Mouse (Mus musculus) CH12.LX (cell line): ENCODE results near the gene Fgfr2. TPM values are rescaled to one million over a fixed set of nuclear protein-coding genes. Genes with fewer than 3 reads are reported as not detected.

Source experiments
- DNase-seq: peaks from one replicate; pipeline ENCODE4 v3.0.0-alpha.2; 2013; ENCODE audit errors: extremely low read depth
- H3K27ac ChIP-seq: 2 replicates; pipeline ENCODE4 v1.5.1; 2012; ENCODE audit warnings: low read depth, mild to moderate bottlenecking, control low read depth, moderate library complexity; ENCODE audit not compliant: insufficient read depth
- H3K27me3 ChIP-seq: replicated peaks from 2 replicates; pipeline ENCODE3; 2012; ENCODE audit warnings: inconsistent platforms
- H3K36me3 ChIP-seq, 2 experiments: replicated peaks in 1 of 2; 2 replicates each; pipeline versions ENCODE3 to v1.6.1; 2012; ENCODE audit warnings: inconsistent platforms in 1 of 2, low read length in 1 of 2, mild to moderate bottlenecking in 1 of 2, mixed read lengths in 1 of 2, moderate library complexity in 1 of 2; ENCODE audit not compliant: control insufficient read depth in 1 of 2, insufficient read depth in 1 of 2
- H3K4me1 ChIP-seq, 2 experiments: 2 replicates each; pipeline ENCODE4 v1.6.1; 2012; ENCODE audit warnings: inconsistent platforms in 1 of 2, moderate library complexity in 1 of 2; ENCODE audit not compliant: insufficient read depth in 2 of 2, control insufficient read depth in 1 of 2
- H3K4me2 ChIP-seq: 2 replicates; pipeline ENCODE4 v1.6.1; 2012; ENCODE audit warnings: low read depth, mild to moderate bottlenecking, control low read depth; ENCODE audit not compliant: poor library complexity, insufficient read depth, severe bottlenecking
- H3K4me3 ChIP-seq, 3 experiments: fragments of 150-350 bp in 1 of 3; sonication (generic) in 1 of 3; replicated peaks in 1 of 3; 2 replicates each; pipeline versions ENCODE3 to v1.5.1; 2011 to 2012; ENCODE audit warnings: low read depth in 2 of 3, low read length in 2 of 3, mild to moderate bottlenecking in 2 of 3, moderate library complexity in 2 of 3, control low read depth in 1 of 3, improper control_type of control experiment in 1 of 3, inconsistent platforms in 1 of 3, mixed read lengths in 1 of 3; ENCODE audit not compliant: poor library complexity in 1 of 3
- H3K79me2 ChIP-seq: replicated peaks from 2 replicates; pipeline ENCODE4 v1.6.1; 2012; ENCODE audit warnings: mild to moderate bottlenecking, moderate library complexity; ENCODE audit not compliant: control insufficient read depth, poor library complexity, insufficient read depth, severe bottlenecking; ENCODE audit errors: extremely low read depth
- H3K9ac ChIP-seq: 2 replicates; pipeline ENCODE4 v1.6.1; 2012; ENCODE audit warnings: low read depth, mild to moderate bottlenecking, control low read depth, moderate library complexity; ENCODE audit not compliant: insufficient read depth
- H3K9me3 ChIP-seq: replicated peaks from 2 replicates; pipeline ENCODE3; 2012; ENCODE audit warnings: low read length, inconsistent platforms, mixed read lengths
- CHD1 ChIP-seq: IDR thresholded peaks from 2 replicates; pipeline ENCODE4 v1.6.1; 2012; ENCODE audit warnings: low read depth, low read length, improper control_type of control experiment, inconsistent platforms
- E2F4 ChIP-seq: IDR thresholded peaks from 2 replicates; pipeline ENCODE4 v1.6.1; 2011; ENCODE audit warnings: low read depth, low read length, improper control_type of control experiment; ENCODE audit not compliant: insufficient replicate concordance
- GABPA ChIP-seq: IDR thresholded peaks from 2 replicates; pipeline ENCODE4 v1.6.1; 2012; ENCODE audit warnings: low read depth, low read length, improper control_type of control experiment, inconsistent platforms; ENCODE audit not compliant: insufficient replicate concordance
- MXI1 ChIP-seq: IDR thresholded peaks from 2 replicates; pipeline ENCODE4 v1.6.1; 2011; ENCODE audit warnings: mild to moderate bottlenecking, low read depth, low read length, improper control_type of control experiment
- MYC ChIP-seq: IDR thresholded peaks from 2 replicates; pipeline ENCODE4 v1.6.1; 2011; ENCODE audit warnings: low read depth, mild to moderate bottlenecking, improper control_type of control experiment, low read length
- NELFE ChIP-seq: IDR thresholded peaks from 2 replicates; pipeline ENCODE4 v1.6.1; 2011; ENCODE audit warnings: low read depth, low read length, improper control_type of control experiment
- PAX5 ChIP-seq: IDR thresholded peaks from 2 replicates; pipeline ENCODE4 v1.6.1; 2012; ENCODE audit warnings: low read length, inconsistent platforms, mixed read lengths
- POLR2A ChIP-seq: IDR thresholded peaks from 2 replicates; pipeline ENCODE4 v1.6.1; 2011; ENCODE audit warnings: low read depth, mild to moderate bottlenecking, improper control_type of control experiment, low read length
- POLR2AphosphoS2 ChIP-seq: IDR thresholded peaks from 2 replicates; pipeline ENCODE4 v1.6.1; 2011; ENCODE audit warnings: low read depth, low read length, improper control_type of control experiment
- SMC3 ChIP-seq: IDR thresholded peaks from 2 replicates; pipeline ENCODE4 v1.6.1; 2011; ENCODE audit warnings: low read depth, low read length, improper control_type of control experiment
- UBTF ChIP-seq: IDR thresholded peaks from 2 replicates; pipeline ENCODE4 v1.6.1; 2012; ENCODE audit warnings: low read depth, mild to moderate bottlenecking, inconsistent platforms, low read length, improper control_type of control experiment, moderate library complexity
- USF1 ChIP-seq: IDR thresholded peaks from 2 replicates; pipeline ENCODE4 v1.6.1; 2014; ENCODE audit warnings: low read depth, mild to moderate bottlenecking, inconsistent platforms, low read length, improper control_type of control experiment
- USF2 ChIP-seq: conservative IDR thresholded peaks from 2 replicates; pipeline ENCODE4 v1.6.1; 2011; ENCODE audit warnings: low read depth, low read length, improper control_type of control experiment
- ZC3H11A ChIP-seq: IDR thresholded peaks from 2 replicates; pipeline ENCODE4 v1.6.1; 2012; ENCODE audit warnings: low read depth, mild to moderate bottlenecking, inconsistent platforms, low read length, improper control_type of control experiment
- ZKSCAN1 ChIP-seq: IDR thresholded peaks from 2 replicates; pipeline ENCODE4 v1.6.1; 2012; ENCODE audit warnings: low read depth, inconsistent platforms, low read length, improper control_type of control experiment, borderline replicate concordance
- ZNF384 ChIP-seq: IDR thresholded peaks from 2 replicates; pipeline ENCODE4 v1.6.1; 2012; ENCODE audit warnings: low read depth, low read length, improper control_type of control experiment, inconsistent platforms
- dilution Hi-C: fragments of 300-500 bp; cut with MboI; formaldehyde crosslinking; loops from 2 replicates; pipeline ENCODE4 v1.14.3; 2020; ENCODE audit warnings: low sequenced_read_pairs; ENCODE audit not compliant: extremely low pct_unique_long_range_greater_than_20kb, extremely low pct_ligation_motif_present
- in situ Hi-C: fragments of 300-500 bp; cut with MboI; formaldehyde crosslinking; loops from 3 replicates; pipeline ENCODE4 v1.14.3; 2019; ENCODE audit warnings: low sequenced_read_pairs, low pct_ligation_motif_present, low pct_unique_long_range_greater_than_20kb, mixed read lengths
- polyA plus RNA-seq: library from polyadenylated mRNA; unstranded; fragments of >175 nt; gene quantifications from 2 replicates; pipeline ENCODE4 v1.2.1, GENCODE M21; 2012; ENCODE audit warnings: low read depth; ENCODE audit not compliant: insufficient read length
- total RNA-seq, 2 experiments: library from RNA; depleted of rRNA; stranded (reverse); fragments of 300-350 nt in 1 of 2; fragments of >200 nt in 1 of 2; gene quantifications; 2 replicates each; pipeline ENCODE4 v1.2.3; 2012 to 2014

Gene Fgfr2
- total and polyA plus RNA-seq, 3 experiments, result not detected

- dilution Hi-C loops, result no loop called here
- DNase-seq, result no peak
Measured at GRCm38 (mm10) chr7:132284795-132285194, 838.4 kb downstream of the Fgfr2 start.

GRCm38 (mm10) chr7:132284048-132284737 lies 839.0 kb downstream of the Fgfr2 start:
- Histone ChIP-seq H3K27me3 (peaks cover 32% of the 10 kb centered on the region), H3K4me2 (no peak overlapping the region), H3K9me3 (no peaks in the 10 kb centered on the region), H3K4me3 (no peak overlapping the region), H3K36me3 (no peaks in the 10 kb centered on the region), H3K79me2 (no peaks in the 10 kb centered on the region), H3K4me1 (peaks cover 24 to 29% of the 10 kb centered on the region in 2 experiments), H3K9ac (no peak overlapping the region), H3K27ac (no peak overlapping the region)
- TF ChIP-seq POLR2AphosphoS2 (no peak), UBTF (no peak), PAX5 (no peak), ZKSCAN1 (no peak), USF2 (no peak), ZC3H11A (no peak), SMC3 (no peak), MYC (no peak), ZNF384 (no peak), E2F4 (no peak), MXI1 (no peak), POLR2A (no peak), USF1 (no peak), CHD1 (no peak), NELFE (no peak)
- dilution Hi-C loops, result no loop called here
- in situ Hi-C loops, result no loop called here
- DNase-seq, result no peak

More at GRCm38 (mm10) chr7:132284795-132285194, 838.4 kb downstream of the Fgfr2 start:
- H3K4me3 ChIP-seq, result no peak overlapping the region
- H3K36me3 ChIP-seq, result no peaks in the 10 kb centered on the region
- no peak overlapping the region for H3K27ac ChIP-seq
- H3K9me3 ChIP-seq, result no peaks in the 10 kb centered on the region
- H3K4me1 ChIP-seq, result peaks cover 24 to 29% of the 10 kb centered on the region in 2 experiments
- in situ Hi-C loops, result no loop called here
- no peaks in the 10 kb centered on the region for H3K79me2 ChIP-seq
- no peak for TF ChIP-seq GABPA
- no peak for TF ChIP-seq USF1
- TF ChIP-seq E2F4, result no peak
- H3K4me2 ChIP-seq, result no peak overlapping the region
- peaks cover 29% of the 10 kb centered on the region for H3K27me3 ChIP-seq
- no peak overlapping the region for H3K9ac ChIP-seq
